Mouse (Mus musculus) left cerebral cortex, postnatal 4 days (tissue): Measurements from ENCODE around the gene Il33. TPM values are rescaled to one million over a fixed set of nuclear protein-coding genes. Genes with fewer than 3 reads are reported as not detected.

Source experiments
- DNase-seq: peaks from one replicate; pipeline ENCODE4 v3.0.0-alpha.2; 2022
- intact Hi-C: fragments of 180-260 bp; cut with DNase I; formaldehyde crosslinking; loops from one replicate; pipeline ENCODE4 v1.15.1; 2025
- total RNA-seq, 2 experiments: library from RNA; stranded (reverse); gene quantifications; 2 replicates each; pipeline ENCODE4 v1.2.3; 2021

Il33 gene
- 1 to 10 TPM; 1.2 to 1.8 TPM for total RNA-seq

- DNase-seq = peak; percentile 79
- intact Hi-C loops = no loop called here
Observed at GRCm38 (mm10) chr19:29924638-29925258, at the start of gene Il33. Gene Il33 (plus strand): TSS chr19:29925114.

GRCm38 (mm10) chr19:29877422-29878291 is 47.3 kb upstream of the Il33 start:
- intact Hi-C loops = no loop called here
- no peak for DNase-seq

- intact Hi-C loops = no loop called here
- no peak for DNase-seq
Observed at GRCm38 (mm10) chr19:29878896-29879504, 45.9 kb upstream of the Il33 start.

GRCm38 (mm10) chr19:29880918-29881317 is 44.0 kb upstream of the Il33 start:
- no peak for DNase-seq
- intact Hi-C loops = no loop called here

GRCm38 (mm10) chr19:29882696-29883095 is 42.2 kb upstream of the Il33 start:
- no peak for DNase-seq
- intact Hi-C loops = no loop called here

GRCm38 (mm10) chr19:29885548-29885947 is 39.4 kb upstream of the Il33 start:
- no peak for DNase-seq
- intact Hi-C loops = no loop called here

- DNase-seq = no peak
- intact Hi-C loops = no loop called here
Observed at GRCm38 (mm10) chr19:29887476-29887875, 37.4 kb upstream of the Il33 start.

GRCm38 (mm10) chr19:29888946-29889345 is 36.0 kb upstream of the Il33 start:
- no peak for DNase-seq

GRCm38 (mm10) chr19:29891981-29892380 is 32.9 kb upstream of the Il33 start:
- DNase-seq = no peak
- intact Hi-C loops = no loop called here

More at GRCm38 (mm10) chr19:29888946-29889345, 36.0 kb upstream of the Il33 start:
- intact Hi-C loops = no loop called here

- intact Hi-C loops = no loop called here
Observed at GRCm38 (mm10) chr19:29892786-29893185, 32.1 kb upstream of the Il33 start.

GRCm38 (mm10) chr19:29893718-29894273 is 31.1 kb upstream of the Il33 start:
- DNase-seq = no peak
- intact Hi-C loops = no loop called here

More at GRCm38 (mm10) chr19:29892786-29893185, 32.1 kb upstream of the Il33 start:
- DNase-seq = no peak

- no peak for DNase-seq
- intact Hi-C loops = no loop called here
Observed at GRCm38 (mm10) chr19:29894381-29894780, 30.5 kb upstream of the Il33 start.

- intact Hi-C loops = no loop called here
- DNase-seq = no peak
Observed at GRCm38 (mm10) chr19:29895047-29895446, 29.9 kb upstream of the Il33 start.

- DNase-seq = no peak
- intact Hi-C loops = no loop called here
Observed at GRCm38 (mm10) chr19:29900318-29900717, 24.6 kb upstream of the Il33 start.

GRCm38 (mm10) chr19:29902343-29903070 is 22.4 kb upstream of the Il33 start:
- DNase-seq = no peak
- intact Hi-C loops = no loop called here

- DNase-seq = no peak
- intact Hi-C loops = no loop called here
Observed at GRCm38 (mm10) chr19:29905896-29906295, 19.0 kb upstream of the Il33 start.

GRCm38 (mm10) chr19:29909166-29909565 is 15.7 kb upstream of the Il33 start:
- intact Hi-C loops = no loop called here
- DNase-seq = no peak

- intact Hi-C loops = no loop called here
- no peak for DNase-seq
Observed at GRCm38 (mm10) chr19:29911919-29912318, 13.0 kb upstream of the Il33 start.

GRCm38 (mm10) chr19:29917421-29917820 is 7.5 kb upstream of the Il33 start:
- no peak for DNase-seq
- intact Hi-C loops = no loop called here

GRCm38 (mm10) chr19:29926101-29926755 is 1.3 kb downstream of the Il33 start:
- no peak for DNase-seq
- intact Hi-C loops = no loop called here
